Mouse (Mus musculus) heart, postnatal 0 days (tissue): ENCODE measurements around the gene Fgfr2.

Experiments used
- CTCF ChIP-seq: IDR thresholded peaks from 2 replicates; pipeline ENCODE4 v1.5.1; 2016; ENCODE audit warnings: antibody characterized with exemption, control low read depth, low read depth
- EP300 ChIP-seq: IDR thresholded peaks from 2 replicates; pipeline ENCODE4 v1.6.1; 2016; ENCODE audit warnings: antibody characterized with exemption, low read depth

DNA sequence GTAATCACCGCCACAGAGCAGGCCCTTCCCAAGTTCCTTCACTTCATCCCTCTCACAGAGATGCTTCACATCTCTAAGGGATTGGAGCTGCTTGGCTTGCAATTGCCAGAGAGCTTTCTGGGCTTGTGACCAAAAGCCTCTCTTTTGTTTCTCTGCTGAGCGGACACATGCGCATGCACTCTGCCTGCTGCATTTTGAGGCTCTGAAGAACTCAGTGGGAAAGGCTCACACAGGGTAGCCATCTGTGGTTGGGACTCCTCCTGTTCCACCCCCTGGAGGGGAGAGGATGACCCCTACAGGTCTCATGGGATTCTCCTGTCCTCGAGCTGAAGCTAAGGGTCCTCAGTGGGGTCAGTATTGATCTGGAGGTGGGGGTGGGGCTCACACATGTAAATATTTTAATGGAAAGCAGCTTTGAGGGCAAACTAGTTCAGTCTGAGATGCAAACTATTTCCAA lies 2157.2 kb downstream of the Fgfr2 start:
- TF ChIP-seq CTCF: no peak
- no peak for TF ChIP-seq EP300
